19 mouse cellular contexts compared by ENCODE assay signal in the genomic region with DNA sequence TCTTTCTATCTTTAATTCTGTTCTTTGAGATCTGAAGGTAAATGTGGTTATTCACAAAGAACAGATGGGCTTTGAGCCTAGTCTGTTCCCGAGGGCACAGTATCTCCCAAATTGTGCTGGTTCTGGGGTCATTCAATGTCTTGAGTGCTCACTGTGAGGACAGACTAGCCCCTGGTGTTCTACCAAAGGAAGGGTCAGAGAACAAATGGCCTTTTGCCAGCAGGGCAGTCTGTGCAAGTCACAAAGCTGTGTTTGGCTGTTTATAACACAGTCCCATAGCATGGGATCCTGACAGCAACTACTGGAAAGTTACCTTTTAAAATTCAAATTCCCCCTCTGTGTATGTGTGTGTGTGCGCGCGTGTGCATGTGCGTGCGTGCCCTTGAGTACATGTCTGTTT. TPM values are rescaled to one million over a fixed set of nuclear protein-coding genes. Genes with fewer than 3 reads are reported as not detected.
"Had no signal": no experiment of that assay in that cellular context is flagged by ENCODE, and none has a peak within 500 bp of the region (broad histone marks: within the 10 kb centered on the region; RNA-seq: fewer than 3 reads in every experiment).

No protein-coding gene starts in this region.

- H3K9ac ChIP-seq: intestine, embryonic 15.5 days; liver, embryonic 13.5 days had no signal

- DNase-seq: layer of hippocampus, postnatal 36 days; liver, embryonic 13.5 days; lung, adult 2 months; lung, postnatal 14 days; lung, postnatal 4 days; midbrain, embryonic 14.5 days; right cerebral cortex, adult 18-20 months; right cerebral cortex, postnatal 14 days; right cerebral cortex, postnatal 4 days; thymus, adult 2 months; thymus, postnatal 14 days had no signal

- H3K4me3 ChIP-seq: intestine, embryonic 15.5 days; left cerebral cortex, adult 2 months; liver, embryonic 13.5 days had no signal

- H3K9me3 ChIP-seq: intestine, embryonic 15.5 days; liver, embryonic 13.5 days had no signal

- H3K27ac ChIP-seq: intestine, embryonic 15.5 days; kidney, postnatal 0 days; left cerebral cortex, adult 2 months; liver, embryonic 13.5 days; stomach, postnatal 0 days had no signal

- H3K27me3 ChIP-seq: intestine, embryonic 15.5 days had no signal

- H3K4me2 ChIP-seq: intestine, embryonic 15.5 days; liver, embryonic 13.5 days; midbrain, embryonic 11.5 days had no signal

- H3K4me1 ChIP-seq: intestine, embryonic 15.5 days; liver, embryonic 13.5 days had no signal

- H3K36me3 ChIP-seq: intestine, embryonic 15.5 days; liver, embryonic 13.5 days had no signal

- ATAC-seq: intestine, embryonic 15.5 days had no signal

RNA-seq across cellular contexts. Expression of a gene that starts 8.7 kb away (rescaled TPM):
- polyA plus RNA-seq: liver, embryonic 13.5 days; lung, embryonic 16.5 days; neural tube, embryonic 11.5 days; stomach, embryonic 14.5 days had no signal
